Mouse (Mus musculus) embryonic fibroblast, embryonic 13.5 days (primary cell): ENCODE results near the gene 2510002D24Rik.

Experiments
- CTCF ChIP-seq: IDR thresholded peaks from 2 replicates; pipeline ENCODE4 v1.5.1; 2011; ENCODE audit warnings: mild to moderate bottlenecking, control low read depth, low read length, moderate library complexity, borderline replicate concordance; ENCODE audit not compliant: insufficient read depth
- POLR2A ChIP-seq: IDR thresholded peaks from 2 replicates; pipeline ENCODE4 v1.6.1; 2011; ENCODE audit warnings: low read depth, mild to moderate bottlenecking, control low read depth, low read length, moderate library complexity

GRCm38 (mm10) chr16:18876091-18876441 is 39.7 kb downstream of the 2510002D24Rik start:
- TF ChIP-seq CTCF, result no peak
- no peak for TF ChIP-seq POLR2A
